Mouse (Mus musculus) urinary bladder, postnatal 25 days (tissue): ENCODE results near the gene Cdh12.
"Not testable (repeated sequence)": the region's sequence is repeated elsewhere in the genome, so short reads cannot be mapped to it uniquely, and the experiment has no call there.

ENCODE experiments used
- DNase-seq: peaks from one replicate; pipeline ENCODE4 v3.0.0; 2022; ENCODE audit warnings: low spot score

Gene Cdh12

GRCm38 (mm10) chr15:20448861-20449663, at the start of gene Cdh12:
Gene Cdh12, plus strand, starts transcription at chr15:20449265.
- DNase-seq = no peak

GRCm38 (mm10) chr15:20403596-20403995, 45.5 kb upstream of the Cdh12 start:
- DNase-seq = no peak

GRCm38 (mm10) chr15:20413397-20413796, 35.7 kb upstream of the Cdh12 start:
- DNase-seq = no peak

GRCm38 (mm10) chr15:20436356-20436755, 12.7 kb upstream of the Cdh12 start:
- no peak for DNase-seq

- no peak for DNase-seq
These were observed 1.5 kb downstream of the Cdh12 start for GRCm38 (mm10) chr15:20450558-20450957.

GRCm38 (mm10) chr15:20458508-20458907, 9.4 kb downstream of the Cdh12 start:
- no peak for DNase-seq

- DNase-seq = no peak
These were observed 13.4 kb downstream of the Cdh12 start for GRCm38 (mm10) chr15:20462500-20462899.

- no peak for DNase-seq
These were observed 14.5 kb downstream of the Cdh12 start for GRCm38 (mm10) chr15:20463601-20464000.

GRCm38 (mm10) chr15:20550979-20551378, 101.9 kb downstream of the Cdh12 start:
- no peak for DNase-seq

GRCm38 (mm10) chr15:20571012-20571411, 121.9 kb downstream of the Cdh12 start:
- no peak for DNase-seq

GRCm38 (mm10) chr15:20582567-20583075, 133.6 kb downstream of the Cdh12 start:
- no peak for DNase-seq

- DNase-seq = no peak
These were observed 142.5 kb downstream of the Cdh12 start for GRCm38 (mm10) chr15:20591599-20591998.

- not testable (repeated sequence) for DNase-seq
These were observed 156.7 kb downstream of the Cdh12 start for GRCm38 (mm10) chr15:20605751-20606150.

- DNase-seq = no peak
These were observed 185.5 kb downstream of the Cdh12 start for GRCm38 (mm10) chr15:20634593-20634992.

- no peak for DNase-seq
These were observed 190.1 kb downstream of the Cdh12 start for GRCm38 (mm10) chr15:20639155-20639554.

- no peak for DNase-seq
These were observed 193.9 kb downstream of the Cdh12 start for GRCm38 (mm10) chr15:20642905-20643414.

- no peak for DNase-seq
These were observed 211.2 kb downstream of the Cdh12 start for GRCm38 (mm10) chr15:20660221-20660620.

- no peak for DNase-seq
These were observed 217.6 kb downstream of the Cdh12 start, which contains the start of gene Acot10 for GRCm38 (mm10) chr15:20666650-20667049. Gene Acot10, minus strand, starts transcription at chr15:20666750.

- DNase-seq = no peak
These were observed 218.3 kb downstream of the Cdh12 start for GRCm38 (mm10) chr15:20667350-20667749.

GRCm38 (mm10) chr15:20667989-20668388, 218.9 kb downstream of the Cdh12 start:
- no peak for DNase-seq

- DNase-seq = not testable (repeated sequence)
These were observed 220.4 kb downstream of the Cdh12 start for GRCm38 (mm10) chr15:20669507-20669906.

GRCm38 (mm10) chr15:20682719-20683118, 233.7 kb downstream of the Cdh12 start:
- no peak for DNase-seq

- no peak for DNase-seq
These were observed 235.1 kb downstream of the Cdh12 start for GRCm38 (mm10) chr15:20684200-20684599.
